Mouse (Mus musculus) olfactory bulb, adult 2 months (tissue): ENCODE data around the gene Fancc.

Source experiments
- CTCF ChIP-seq: fragments of 200-500 bp; IDR thresholded peaks from 2 replicates; pipeline ENCODE4 v1.5.1; 2012; ENCODE audit warnings: low read depth, mild to moderate bottlenecking, low read length, moderate library complexity; ENCODE audit not compliant: insufficient read depth
- POLR2A ChIP-seq: fragments of 200-500 bp; IDR thresholded peaks from 2 replicates; pipeline ENCODE4 v1.6.1; 2012; ENCODE audit warnings: mild to moderate bottlenecking, low read depth, low read length, moderate library complexity; ENCODE audit not compliant: insufficient read depth

DNA sequence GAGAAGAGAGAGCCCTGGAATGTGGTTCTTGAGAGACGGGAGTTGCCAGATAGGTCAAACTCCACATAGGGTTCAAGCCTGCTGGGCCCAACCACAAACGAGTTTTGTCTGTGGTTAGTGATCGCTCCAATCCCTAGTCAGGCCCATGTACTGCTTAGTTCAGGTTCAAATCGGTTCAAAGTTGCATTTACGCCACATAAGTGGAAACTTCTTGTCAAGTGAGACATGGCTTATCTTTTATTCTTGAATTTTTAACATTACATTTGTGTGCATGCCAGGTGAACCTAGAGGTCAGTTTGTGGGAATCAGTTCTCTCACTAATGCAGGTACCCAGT lies 65.3 kb downstream of the Fancc start:
- TF ChIP-seq POLR2A (no peak), CTCF (no peak)
